Mouse (Mus musculus) T-helper 2 cell (primary cell): Measurements from ENCODE around the gene Spsb1.

Source experiments
- in situ Hi-C: fragments of 300-600 bp; cut with MboI, MseI; formaldehyde crosslinking; loops from one replicate; pipeline ENCODE4 v1.15.1; 2025; ENCODE audit warnings: high pct_unique_total_duplicates

The Spsb1 gene

DNA sequence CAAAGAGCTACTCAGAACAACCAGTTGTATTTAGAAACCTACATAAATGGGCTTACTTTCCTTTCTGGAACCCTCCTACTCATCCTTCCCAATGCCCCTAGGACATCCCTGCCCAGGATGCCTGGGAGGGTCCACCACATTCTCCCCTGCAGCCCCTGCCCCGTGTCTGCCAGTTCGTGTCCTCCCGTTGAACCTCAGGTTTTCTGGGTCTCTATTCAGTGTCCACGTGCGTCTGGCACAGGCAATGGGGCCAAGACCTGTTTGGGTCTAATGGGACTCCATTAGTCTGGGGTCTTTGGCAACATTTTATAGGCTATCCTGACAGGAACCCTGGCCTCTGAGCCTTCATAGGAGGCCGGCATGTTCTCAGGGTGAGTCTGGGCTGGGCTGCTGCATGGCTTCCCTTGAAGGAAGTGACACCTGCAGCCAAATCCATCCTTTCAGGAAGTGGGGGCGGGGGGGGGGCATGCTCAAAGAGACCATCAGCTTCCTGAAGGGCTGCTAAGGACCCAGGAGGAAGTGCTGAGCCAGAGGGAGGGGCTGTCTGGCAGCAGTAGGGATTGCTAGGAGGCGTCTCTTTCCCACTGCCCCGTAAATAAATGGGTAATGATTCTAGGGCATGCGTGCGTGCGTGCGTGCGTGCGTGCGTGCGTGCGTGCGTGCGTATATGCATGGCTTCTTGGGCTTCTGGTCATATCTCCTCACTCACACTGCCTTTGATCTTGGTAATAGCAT is 65.9 kb downstream of the Spsb1 start:
- in situ Hi-C loops, result no loop called here

DNA sequence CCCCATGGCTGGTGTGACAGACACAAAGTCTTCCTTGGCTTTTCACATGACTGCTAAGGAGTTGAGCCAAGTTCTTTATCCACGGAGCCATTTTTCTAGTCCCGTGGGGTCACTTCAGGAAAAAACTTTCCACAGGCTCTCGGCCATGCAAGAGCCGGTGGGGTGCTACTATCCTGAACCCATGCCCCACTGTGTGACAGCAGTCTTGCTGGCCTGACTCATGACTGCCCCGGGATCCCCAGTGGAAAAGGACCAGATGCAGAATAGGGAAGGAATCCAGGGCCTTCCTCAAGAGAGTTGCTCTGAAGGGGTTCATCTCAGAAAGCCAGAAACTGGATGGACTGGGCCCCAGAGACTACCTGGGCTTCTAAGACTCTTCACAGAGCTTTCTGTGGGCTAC is 66.7 kb downstream of the Spsb1 start:
- in situ Hi-C loops, result no loop called here

DNA sequence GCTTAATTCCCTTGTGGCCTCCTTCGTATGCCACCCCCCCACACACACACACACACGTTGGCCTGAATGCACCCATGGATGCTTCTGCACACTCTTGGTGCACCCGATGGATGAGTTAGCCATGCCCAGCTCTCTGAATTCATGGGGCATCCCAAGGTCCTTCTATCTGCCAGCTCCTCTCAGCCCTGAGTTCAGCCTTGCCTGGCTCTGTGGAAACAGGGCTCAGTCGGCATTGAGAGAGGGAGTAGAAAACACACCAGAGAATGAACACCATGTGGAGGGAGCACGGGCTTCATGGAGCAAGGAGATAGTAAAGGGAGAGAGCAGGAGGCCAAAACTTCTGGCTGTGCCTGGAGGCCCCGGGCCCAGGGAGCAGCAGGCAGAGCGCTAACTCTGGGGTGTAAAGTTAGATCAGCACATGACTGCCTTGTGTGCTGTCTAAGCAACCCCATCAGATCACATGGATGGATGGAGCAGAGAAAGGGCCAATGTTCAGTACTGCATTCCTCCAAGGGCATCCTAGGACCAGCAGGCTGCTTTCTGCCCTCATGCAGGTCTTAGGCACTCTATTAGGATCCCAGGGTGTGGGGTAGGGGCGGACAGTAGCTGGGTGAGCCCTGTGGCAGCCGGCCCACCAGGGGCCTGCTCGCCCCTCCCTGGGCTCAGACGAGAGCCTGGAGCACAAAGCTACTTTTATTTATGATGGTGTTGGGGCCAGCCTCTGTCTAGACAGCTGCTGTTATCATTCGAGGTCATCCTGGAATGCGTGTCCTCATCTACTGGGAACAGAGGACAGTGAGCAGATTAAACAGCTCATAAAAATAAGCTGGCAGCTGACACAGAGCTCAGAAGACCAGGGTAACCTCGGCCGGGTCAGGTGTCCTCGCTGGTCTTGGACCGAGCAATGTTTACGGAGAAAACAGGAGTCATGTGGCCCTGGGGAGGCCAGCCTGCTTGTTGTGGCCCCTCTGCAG is 68.3 kb downstream of the Spsb1 start:
- in situ Hi-C loops, result no loop called here

DNA sequence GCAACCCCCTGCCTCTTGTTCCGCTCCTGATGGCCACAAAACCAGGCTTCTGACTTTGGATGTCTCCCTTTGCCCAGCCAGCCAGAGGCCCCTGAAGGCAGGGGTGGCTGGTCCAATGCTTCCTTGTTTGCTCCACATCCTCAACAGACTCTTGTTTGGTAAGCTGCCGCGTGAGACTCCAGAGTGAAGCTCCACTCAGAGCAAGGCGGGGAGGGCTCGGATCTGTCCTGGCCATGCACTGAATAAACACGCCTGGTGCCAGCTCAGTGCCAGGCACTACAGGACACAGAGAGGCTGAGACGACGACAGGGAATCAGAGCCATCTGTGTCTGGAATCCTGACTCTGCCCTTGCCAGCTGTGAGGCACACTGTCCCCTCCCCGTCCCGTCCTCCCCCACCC is 70.9 kb downstream of the Spsb1 start:
- in situ Hi-C loops, result no loop called here

DNA sequence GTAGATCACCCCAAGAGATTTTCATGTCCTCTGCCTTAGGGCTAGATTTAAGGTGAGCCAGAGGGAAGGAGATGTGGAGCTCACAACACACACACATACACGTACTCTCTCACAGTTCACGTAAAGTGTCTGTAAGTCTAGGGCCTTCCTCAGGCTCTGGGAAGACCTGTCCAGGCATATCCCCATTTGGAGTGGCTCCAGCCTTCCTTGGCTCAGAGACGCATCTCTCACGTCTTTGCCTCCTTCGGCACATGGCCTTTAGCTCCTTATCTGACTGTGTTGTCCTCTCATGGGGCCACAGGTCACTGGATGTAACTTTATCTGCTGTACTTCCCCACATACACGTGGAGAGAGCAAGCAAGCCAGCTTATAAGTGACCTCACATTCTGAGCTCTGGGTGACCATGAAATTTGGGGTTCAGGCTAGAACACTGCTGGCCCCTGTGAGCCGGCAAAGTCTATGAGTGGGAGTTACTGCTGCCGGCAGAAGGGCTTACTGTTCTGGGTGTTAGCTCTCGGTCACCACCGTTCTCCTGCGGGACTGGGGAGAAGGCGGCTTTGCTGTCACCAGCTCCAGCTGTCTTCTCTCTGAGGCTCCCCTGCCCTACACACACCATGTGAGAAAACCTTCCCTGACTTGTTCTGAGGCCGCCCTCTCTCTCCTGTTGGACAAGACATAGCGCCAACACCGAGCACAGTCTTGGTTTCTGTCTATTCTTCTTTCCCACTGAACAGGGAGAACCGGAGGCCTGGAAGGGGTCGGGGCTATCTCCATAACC is 72.5 kb downstream of the Spsb1 start:
- in situ Hi-C loops, result no loop called here

DNA sequence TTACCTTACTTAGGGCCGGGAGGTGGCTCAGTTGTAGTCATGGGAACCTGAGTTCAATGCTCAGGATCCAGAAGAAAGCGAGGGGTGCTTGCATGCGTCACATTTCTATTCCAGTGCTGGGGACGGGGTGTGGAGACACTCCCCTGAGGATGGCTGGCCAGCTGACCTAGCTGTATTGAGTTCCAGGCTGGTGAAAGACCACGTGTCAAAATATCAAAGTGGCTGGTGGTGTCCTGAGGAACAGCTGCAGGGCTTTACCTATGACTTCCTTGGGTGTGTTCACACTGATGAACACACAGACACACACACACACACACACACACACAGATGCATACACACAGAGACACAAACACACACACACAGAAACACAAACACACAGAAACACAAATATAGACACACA is 73.9 kb downstream of the Spsb1 start:
- in situ Hi-C loops, result no loop called here

DNA sequence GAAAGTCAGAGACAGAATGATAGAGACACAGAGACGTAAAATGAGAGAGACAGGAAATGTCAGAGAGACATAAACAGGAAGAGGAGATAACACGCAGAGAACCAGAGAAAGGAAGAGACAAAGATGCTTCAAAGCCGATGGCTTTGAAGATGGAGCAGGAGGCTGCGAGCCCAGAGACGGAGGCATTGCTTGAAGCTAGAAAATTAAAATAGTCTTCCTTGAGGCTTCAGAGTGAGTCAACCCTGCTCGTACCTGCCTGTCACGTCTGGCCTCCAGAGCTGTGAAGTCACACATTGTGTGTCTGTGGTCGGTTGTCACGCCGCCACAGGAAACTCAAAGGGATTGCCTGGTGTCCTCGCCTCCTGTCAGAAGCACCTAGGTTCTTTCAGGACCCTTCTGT is 74.9 kb downstream of the Spsb1 start:
- in situ Hi-C loops, result no loop called here

DNA sequence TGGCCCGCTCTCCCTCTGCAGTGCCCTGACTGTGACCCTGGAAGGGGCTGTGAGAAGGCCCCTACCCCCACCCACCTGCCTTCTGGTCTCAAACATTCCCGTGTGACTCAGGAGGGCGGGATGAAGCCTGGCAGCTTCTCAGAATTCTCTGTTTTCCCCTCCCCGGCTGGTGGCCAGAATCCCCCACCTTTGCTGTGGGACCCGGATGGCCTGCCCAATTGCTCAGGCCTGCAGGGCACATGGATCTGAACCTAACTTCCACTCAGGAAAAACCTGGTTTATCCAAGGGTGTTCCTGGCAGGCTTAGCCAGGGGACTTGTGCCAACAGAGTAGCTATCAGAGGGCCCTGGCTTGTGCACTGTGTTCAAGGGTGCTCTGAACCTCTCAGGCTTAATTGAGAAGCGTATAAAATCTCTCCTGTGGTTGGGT is 76.8 kb downstream of the Spsb1 start:
- in situ Hi-C loops, result no loop called here

DNA sequence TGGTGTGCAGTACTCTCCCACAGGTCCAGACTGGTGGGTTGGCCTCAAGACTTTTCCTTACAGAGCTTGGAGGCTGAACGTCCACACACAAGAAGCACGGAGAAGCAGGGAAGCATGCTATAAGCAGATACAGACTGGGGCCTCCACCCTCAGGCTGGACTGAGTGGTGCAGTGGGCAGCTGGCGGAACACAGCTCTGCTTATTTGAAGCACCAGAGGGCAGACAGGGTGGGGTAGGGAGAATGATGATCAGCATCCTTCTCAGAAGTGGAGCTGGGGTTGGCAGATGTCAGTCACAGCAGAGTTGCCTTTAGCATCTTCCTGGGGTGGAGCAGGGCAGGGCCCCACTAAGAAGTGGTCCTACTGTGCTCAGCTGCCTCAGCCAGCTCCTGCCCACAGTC is 77.6 kb downstream of the Spsb1 start:
- in situ Hi-C loops, result no loop called here

DNA sequence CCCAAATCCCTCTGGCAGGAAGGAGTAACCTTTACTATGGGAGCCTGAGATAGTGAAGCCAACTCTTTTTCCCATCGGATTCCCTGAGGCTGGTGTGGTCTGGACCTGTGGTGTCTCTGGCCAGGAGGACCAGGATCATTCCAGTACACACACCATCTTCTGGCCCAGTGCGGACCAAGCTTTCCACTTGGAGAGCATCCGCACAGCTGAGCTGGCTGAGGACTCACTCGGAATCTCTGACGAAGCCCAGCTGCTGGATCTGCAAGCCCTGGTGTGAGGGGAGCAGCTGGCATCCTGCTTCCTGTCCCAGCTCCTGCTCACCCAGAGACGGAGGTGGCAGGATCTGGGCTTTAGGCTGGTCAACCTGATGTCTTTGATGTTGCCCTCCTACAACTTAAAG is 78.1 kb downstream of the Spsb1 start:
- in situ Hi-C loops, result no loop called here

DNA sequence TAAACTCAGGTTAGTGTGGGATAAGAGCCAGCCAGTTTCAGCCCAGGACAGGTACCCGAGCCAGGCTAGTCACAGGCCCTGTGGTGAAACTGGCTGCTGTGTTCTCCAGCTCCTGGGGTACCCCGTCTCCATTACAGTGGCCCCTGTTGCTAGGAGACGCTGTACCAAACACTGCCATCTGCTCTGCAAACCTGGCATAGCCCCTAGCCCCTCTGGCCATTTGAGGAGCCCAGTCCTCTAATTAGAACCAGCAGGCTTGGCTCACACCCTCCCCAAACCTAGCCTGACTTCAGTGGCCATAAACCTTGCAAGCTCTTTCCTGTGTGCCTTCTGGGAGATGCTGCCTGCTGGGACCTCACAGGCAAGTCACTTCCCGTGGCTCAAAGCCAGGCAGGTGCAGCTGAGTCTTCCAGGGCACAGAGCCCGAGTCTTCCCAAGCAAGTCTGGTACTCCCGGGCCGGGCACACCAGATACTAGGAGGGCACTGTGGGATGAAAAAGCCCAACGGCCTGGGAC is 78.8 kb downstream of the Spsb1 start:
- in situ Hi-C loops, result no loop called here

DNA sequence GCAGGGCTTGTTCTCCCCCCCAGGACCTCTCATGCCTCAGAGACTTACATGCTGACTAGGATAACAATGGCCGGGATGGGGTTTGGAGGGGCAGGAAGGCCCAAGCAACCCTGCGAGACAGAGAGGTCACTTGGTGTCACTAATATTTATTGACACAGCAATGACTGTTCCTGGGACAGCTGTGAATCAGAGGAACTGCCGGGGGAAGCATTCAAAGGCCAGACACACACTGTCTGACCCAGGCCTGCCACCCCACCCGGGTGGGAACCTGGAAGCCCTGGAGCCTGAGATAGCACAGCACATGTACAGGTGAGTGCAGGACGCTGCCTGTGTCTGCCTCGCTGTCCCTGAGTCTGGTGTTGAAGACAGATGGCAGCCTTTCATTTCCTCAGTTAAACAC is 79.5 kb downstream of the Spsb1 start:
- in situ Hi-C loops, result no loop called here

DNA sequence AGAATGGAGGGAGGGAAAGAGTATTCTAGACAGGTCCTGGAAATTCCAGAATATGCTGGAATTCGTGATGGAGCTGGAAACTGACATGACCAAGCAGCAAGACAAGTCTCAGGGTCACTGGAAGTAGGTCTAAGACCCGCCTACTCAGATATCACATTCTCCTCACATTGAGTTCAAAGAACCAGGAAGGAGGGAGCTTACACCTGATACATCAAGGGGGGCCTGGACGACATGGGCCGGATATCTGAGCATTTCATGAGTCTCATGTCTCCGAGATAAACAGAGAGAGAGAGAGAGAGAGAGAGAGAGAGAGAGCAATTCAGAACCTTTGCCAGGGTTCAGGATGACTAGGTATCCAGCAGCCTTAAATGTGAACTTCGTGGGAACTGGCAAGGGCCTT is 82.6 kb downstream of the Spsb1 start:
- in situ Hi-C loops, result no loop called here

DNA sequence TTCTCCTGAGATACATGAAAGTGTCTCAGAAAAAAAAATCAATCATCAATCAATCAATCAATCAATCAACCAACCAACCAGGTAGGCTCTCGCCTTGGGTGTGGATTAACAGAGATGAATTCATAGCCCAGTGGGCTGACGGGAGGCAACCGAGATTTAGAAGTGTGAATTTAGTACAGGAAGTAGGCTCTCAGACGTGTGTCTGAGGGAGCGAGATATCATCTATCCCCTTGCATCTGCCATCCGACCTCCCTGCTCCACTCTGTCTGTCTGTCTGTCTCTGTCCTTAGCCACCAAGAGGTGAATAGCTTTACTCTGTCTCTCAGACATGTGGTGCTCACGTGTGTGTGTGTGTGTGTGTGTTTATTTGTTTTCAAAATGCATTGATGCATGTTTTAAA is 83.3 kb downstream of the Spsb1 start:
- in situ Hi-C loops, result no loop called here

DNA sequence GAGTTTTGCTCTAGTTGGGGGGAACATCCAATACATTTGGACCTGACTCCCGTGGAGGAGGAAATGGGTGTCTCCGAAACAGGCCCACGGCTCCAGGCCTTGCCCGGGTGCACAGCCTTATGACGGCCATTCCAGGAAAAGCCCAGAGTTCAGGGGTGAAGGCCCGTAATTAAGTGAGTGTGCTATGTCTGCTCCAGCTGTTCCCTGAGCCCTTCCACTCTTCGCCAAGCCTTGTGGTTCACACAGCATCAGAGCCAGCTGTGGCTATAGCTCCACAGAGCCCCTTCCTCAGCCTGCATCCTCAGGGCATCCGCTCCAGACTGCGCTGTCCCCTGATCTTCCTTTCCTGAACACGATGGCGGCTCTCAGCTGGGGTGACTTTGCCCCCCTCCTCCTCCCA is 83.8 kb downstream of the Spsb1 start:
- in situ Hi-C loops, result no loop called here

DNA sequence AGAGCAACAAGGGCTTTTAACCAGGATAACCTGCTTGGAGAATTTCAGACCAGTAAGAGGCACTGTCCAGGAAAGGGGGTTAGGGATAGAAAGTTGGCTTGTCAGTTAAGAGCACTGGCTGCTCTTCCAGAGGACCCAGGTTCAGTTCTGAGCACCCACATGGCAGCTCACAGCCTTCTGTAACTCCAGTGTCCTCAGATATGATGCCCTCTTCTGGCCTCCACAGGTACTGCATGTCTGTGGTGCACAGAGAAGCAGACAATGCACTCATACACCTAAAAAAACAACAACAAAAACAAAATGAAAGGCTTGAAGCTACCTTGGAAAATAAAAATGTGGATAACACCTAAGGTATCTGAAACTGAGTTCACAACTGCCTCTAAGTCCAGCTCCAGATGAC is 84.4 kb downstream of the Spsb1 start:
- in situ Hi-C loops, result no loop called here

DNA sequence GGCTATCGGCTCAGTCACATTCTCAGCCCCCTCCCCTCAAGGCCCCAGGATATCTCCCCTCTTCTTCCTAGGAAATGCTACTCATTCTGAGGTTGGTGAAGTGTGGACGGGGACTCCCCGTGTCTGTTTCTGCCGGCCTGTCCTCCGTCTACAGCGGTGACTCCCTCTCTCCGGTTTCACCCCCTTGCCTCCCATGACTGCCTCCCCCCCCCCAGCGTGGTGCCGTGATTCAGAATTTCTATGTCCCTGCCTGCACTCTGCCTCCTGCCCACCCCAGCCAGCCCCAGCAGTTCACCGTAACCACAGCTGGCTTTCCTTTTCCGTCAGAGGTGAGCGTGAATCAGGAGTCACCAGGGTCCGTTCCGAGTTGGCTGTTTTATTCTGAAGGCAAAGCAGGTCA is 86.1 kb downstream of the Spsb1 start:
- in situ Hi-C loops, result no loop called here

DNA sequence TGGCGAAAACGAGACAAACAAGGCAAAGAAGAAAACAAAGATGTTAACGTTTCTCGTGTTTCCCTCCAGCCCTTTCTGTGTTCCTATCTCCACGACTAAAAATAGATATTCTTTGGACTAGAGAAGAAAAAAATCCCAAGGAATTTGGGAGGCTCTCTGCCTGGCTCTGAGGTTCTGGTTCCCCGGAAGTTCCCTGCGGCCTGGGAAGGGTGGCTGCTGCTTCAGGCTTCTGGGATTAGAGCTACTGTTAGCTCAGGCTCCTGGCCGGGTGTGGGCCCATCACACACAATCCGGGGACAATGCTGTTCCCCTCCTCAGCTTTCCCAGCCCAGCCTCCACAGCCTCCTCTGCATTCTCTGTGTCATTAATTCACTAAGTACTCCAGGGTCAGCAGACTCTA is 86.8 kb downstream of the Spsb1 start:
- in situ Hi-C loops, result no loop called here

DNA sequence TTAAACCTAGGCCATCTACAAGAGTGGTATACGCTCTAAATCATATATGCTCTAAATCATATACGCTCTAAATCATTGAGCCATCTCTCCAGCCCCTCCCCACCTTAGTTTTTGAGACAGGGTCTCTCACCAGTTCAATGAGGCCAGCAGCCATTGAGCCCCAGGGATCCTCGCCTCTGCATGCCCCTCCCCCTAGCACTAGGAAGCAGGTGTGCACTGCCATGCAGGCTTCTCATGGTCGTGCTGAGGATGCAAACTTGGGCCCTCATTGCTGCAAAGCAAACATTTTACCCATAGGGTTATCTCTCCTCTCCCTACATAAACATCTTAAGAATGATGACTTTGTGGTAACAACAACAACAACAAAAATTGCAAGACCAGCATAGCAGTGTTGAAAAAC is 87.5 kb downstream of the Spsb1 start:
- in situ Hi-C loops, result no loop called here

DNA sequence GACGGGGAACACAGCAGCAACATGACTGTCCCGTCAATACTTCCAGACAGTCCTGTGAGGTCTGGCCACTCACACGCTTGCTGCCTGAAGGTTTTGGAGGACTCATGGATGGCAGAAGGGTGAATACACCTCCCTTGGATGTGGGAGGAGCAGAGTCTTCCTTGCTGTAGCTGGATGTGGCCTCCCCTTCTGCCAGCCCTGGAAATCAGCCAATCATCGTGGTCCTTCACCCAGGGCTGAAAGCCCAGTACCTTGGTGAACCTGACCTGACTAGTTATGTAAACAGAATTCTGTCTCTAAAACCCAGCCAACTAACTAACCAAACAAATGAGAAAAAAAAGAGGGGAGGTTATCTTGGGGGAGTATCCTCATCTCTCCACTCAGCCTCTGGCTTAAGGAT is 90.4 kb downstream of the Spsb1 start:
- in situ Hi-C loops, result no loop called here

DNA sequence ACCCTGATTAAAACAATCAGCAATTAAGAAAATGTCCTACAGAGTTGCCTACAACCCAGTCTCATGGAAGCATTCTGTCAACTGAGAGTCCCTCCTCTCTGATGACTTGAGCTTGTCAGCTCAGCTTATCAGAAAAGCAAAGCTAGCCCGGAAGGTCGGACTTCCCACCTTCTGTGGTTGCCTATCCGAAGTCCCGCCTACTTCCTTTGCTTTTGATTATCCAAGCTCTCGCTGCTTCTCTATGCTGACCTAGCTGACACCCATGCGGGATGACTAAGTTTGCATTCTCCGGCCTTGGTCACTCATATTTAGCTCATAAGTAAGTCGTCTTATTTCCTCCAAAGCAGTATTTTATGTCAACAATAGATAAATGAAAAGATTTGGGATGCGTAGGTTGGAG is 91.3 kb downstream of the Spsb1 start:
- in situ Hi-C loops, result no loop called here

DNA sequence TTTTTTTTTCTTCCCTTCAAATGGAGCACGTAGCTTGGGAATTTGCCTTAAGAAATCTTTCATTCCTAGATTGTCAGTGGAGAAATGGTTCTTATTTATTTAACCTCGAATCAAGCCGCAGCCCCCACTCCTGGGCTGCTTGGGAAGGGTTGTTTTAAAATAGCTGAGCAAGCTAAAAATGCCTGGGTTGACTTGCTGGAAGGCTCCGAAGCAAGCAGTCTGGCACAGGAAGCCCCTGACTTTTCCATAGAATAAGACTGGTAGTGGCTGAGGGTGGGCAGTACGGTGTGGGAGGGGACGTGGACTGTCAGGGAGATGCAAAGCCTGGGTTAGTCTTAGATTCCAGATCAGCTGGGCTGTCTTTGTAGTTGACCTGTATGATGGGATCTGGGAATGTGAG is 94.5 kb downstream of the Spsb1 start:
- in situ Hi-C loops, result no loop called here
